Mouse (Mus musculus) layer of hippocampus, adult 8-10 months (tissue): ENCODE measurements around the gene Cwc22. TPM values are rescaled to one million over a fixed set of nuclear protein-coding genes. Genes with fewer than 3 reads are reported as not detected.

Experiments
- DNase-seq, 2 experiments: peaks; one replicate each; pipeline ENCODE4 v3.0.0; 2022; ENCODE audit warnings: low spot score in 2 of 2
- total RNA-seq, 4 experiments: library from RNA; stranded (reverse); gene quantifications; 2 replicates each; pipeline ENCODE4 v1.2.4; 2022

Cwc22 gene
- total RNA-seq, 4 experiments from 2014 or later = 27.1 to 41.8 (median 32.2) TPM

- no peak for DNase-seq
Observed at GRCm38 (mm10) chr2:77877156-77877855, 68.9 kb downstream of the Cwc22 start.

DNA sequence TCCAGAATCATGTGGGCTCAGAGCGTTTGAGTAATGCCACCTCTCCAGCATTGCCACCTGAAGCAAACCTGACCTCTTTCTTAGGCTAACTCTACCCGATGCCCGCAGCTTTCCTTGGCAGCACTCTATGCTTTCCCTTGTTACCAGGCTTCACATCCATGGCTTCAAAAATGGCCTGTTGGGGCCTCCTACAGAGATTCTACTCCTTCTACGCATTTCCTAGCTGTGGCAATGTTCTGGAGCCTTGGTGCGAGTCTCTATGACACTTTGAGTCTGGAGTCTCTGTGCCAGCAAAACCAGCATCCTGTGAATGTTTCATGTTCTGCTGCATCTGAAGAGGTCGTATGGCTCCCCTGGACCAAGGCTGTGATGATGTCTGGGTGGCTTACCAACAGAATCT lies 69.8 kb downstream of the Cwc22 start:
- DNase-seq = no peak

- DNase-seq = no peak
Observed at GRCm38 (mm10) chr2:77875516-77875915, 70.7 kb downstream of the Cwc22 start.

- DNase-seq = no peak
Observed at GRCm38 (mm10) chr2:77874678-77875077, 71.5 kb downstream of the Cwc22 start.

GRCm38 (mm10) chr2:77873806-77874205 lies 72.4 kb downstream of the Cwc22 start:
- DNase-seq = no peak

- DNase-seq = no peak
Observed at GRCm38 (mm10) chr2:77872676-77873075, 73.5 kb downstream of the Cwc22 start.

DNA sequence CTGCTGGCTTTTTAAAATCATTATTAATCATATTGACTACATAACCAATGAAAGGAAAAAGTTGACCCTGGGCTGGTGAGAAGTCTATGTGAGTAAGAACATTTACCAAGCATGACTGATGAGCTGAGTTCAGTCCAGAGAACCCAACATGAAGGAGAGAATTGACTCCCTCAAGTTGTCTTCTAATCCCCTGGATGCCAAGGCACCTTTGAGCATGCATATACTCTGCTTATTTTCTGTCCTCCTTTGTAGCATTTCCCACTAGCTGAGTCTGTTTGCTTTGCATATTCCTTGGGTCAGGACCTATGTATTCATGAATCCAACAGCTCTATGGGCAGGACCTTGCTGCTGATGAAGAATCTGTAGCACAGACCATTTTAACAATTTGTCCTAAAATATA lies 75.0 kb downstream of the Cwc22 start:
- no peak for DNase-seq

GRCm38 (mm10) chr2:77869729-77870280 lies 76.4 kb downstream of the Cwc22 start:
- DNase-seq = no peak

DNA sequence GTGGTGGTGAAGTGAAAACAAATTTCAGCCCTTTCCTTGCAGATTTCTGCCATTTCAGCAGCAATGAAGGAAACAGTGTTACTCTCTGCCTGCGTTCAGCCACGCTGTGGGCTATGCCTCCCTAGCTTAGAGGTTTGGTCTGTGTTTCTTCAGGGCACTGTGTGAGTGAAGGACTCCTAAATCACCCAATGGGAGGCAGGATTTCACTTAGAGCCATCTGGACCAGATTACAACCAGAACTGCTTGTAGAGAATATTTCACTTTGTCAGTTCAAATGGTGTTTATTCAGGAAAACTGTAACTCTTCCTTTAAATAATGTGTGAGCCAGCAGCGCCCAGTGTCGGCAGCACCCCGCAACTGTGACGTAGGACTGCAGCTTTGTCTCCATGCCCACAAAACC lies 82.2 kb downstream of the Cwc22 start:
- DNase-seq = no peak

GRCm38 (mm10) chr2:77863522-77863921 lies 82.7 kb downstream of the Cwc22 start:
- peak; percentile 23 to 25 for DNase-seq

DNA sequence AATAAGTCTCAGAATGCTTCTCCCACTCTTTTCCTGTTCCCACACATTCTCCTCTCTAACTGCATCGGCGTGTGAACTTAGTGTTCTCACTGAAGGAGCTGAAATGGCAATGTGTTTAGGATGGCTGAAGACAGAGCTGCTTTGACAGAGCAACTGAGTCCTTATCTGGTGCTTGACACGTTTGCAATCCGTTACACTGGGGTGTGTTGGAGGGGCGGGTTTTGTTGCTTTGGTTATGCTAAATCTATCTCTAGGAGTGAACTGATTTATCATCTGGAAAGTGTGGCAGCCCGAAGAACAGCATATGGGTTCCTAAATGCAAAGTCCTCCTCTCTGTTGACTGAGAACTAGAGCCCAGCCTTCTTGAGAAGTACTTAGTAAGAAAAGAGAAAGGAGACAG lies 104.7 kb downstream of the Cwc22 start:
- DNase-seq = peak; percentile 35 to 47

- DNase-seq = no peak
Observed at GRCm38 (mm10) chr2:77839587-77839986, 106.6 kb downstream of the Cwc22 start.

DNA sequence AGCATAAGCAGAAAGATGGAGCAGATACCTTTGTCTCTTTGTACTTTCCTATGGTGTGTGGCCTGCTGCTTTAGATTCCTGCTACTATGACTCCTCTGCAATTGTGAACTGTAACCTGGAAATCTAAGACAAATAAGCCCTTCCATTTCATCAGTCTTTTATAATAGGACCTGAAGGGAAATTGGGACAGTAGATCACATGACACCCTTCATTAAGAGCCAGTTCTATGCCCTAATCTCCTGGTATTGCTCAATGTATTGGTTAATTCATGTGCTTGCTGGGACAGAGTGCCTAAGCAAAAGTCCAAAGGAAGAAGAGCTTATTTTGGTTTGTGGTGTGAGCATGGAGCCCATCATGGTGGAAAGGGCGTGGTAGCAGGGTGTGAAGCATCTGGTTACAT lies 107.5 kb downstream of the Cwc22 start:
- DNase-seq = no peak

- no peak for DNase-seq
Observed at GRCm38 (mm10) chr2:77835781-77836180, 110.4 kb downstream of the Cwc22 start.

Other genes with a start within 250 kb of the Cwc22 start
- 10 to 100 TPM; 46.0 to 52.8 (median 49.5) TPM for gene Zfp385b, start 126.7 kb downstream of the Cwc22 start, total RNA-seq